Mouse (Mus musculus) lung, postnatal 4 days (tissue): ENCODE results near the gene Arl5c.
A peak's percentile ranks its signal among the peaks of the same experiment; 100 is the strongest.
"Not testable (repeated sequence)": the region's sequence is repeated elsewhere in the genome, so short reads cannot be mapped to it uniquely, and the experiment has no call there.

Source experiments
- DNase-seq, 2 experiments: peaks; one replicate each; pipeline ENCODE4 v3.0.0; 2021

Arl5c gene

GRCm38 (mm10) chr11:97956905-97957560 is 38.9 kb downstream of the Arl5c start:
- no peak for DNase-seq

- DNase-seq: no peak
Observed at GRCm38 (mm10) chr11:97955915-97956314, 40.1 kb downstream of the Arl5c start.

GRCm38 (mm10) chr11:97955146-97955902 is 40.7 kb downstream of the Arl5c start:
- no peak for DNase-seq

- no peak for DNase-seq
Observed at GRCm38 (mm10) chr11:97954469-97955141, 41.4 kb downstream of the Arl5c start.

GRCm38 (mm10) chr11:97953939-97954275 is 42.1 kb downstream of the Arl5c start:
- no peak for DNase-seq

- no peak for DNase-seq
Observed at GRCm38 (mm10) chr11:97953179-97953938, 42.6 kb downstream of the Arl5c start.

GRCm38 (mm10) chr11:97952367-97953006 is 43.5 kb downstream of the Arl5c start:
- DNase-seq: no peak

- DNase-seq: peak in 1 of 2 experiments; percentile 38
Observed at GRCm38 (mm10) chr11:97949703-97950475, 46.1 kb downstream of the Arl5c start.

- peak in 1 of 2 experiments; percentile 47 for DNase-seq
Observed at GRCm38 (mm10) chr11:97947426-97947825, 48.6 kb downstream of the Arl5c start.

GRCm38 (mm10) chr11:97945738-97946289 is 50.2 kb downstream of the Arl5c start:
- DNase-seq: not testable (repeated sequence)

GRCm38 (mm10) chr11:97945031-97945430 is 51.0 kb downstream of the Arl5c start:
- no peak for DNase-seq

GRCm38 (mm10) chr11:97943256-97943655 is 52.7 kb downstream of the Arl5c start:
- DNase-seq: no peak

GRCm38 (mm10) chr11:97942420-97943111 is 53.4 kb downstream of the Arl5c start:
- no peak for DNase-seq
